In genomic region chr11:65235374-65235773, GRCm38 (mm10) we compare ENCODE assay signal across 22 mouse cellular contexts. TPM values are rescaled to one million over a fixed set of nuclear protein-coding genes. Genes with fewer than 3 reads are reported as not detected.
DNase-seq lines count a peak whose midpoint lies in the region; ATAC-seq and TF ChIP-seq lines count a peak whose summit lies in the region.
"Had no signal": no experiment of that assay in that cellular context is flagged by ENCODE, and none has a peak within 500 bp of the region (broad histone marks: within the 10 kb centered on the region; RNA-seq: fewer than 3 reads in every experiment).

No protein-coding gene starts in this region.

- H3K4me2 ChIP-seq in heart, embryonic 14.5 days (ENCODE audit: low read length), result peak overlapping the region; percentile 17; the same call in 1 of the 2 replicates
- H3K4me2 ChIP-seq in midbrain, embryonic 14.5 days (ENCODE audit: low read length), result no peak overlapping the region
- H3K4me2 ChIP-seq in midbrain, postnatal 0 days (ENCODE audit: low read depth, low read length, poor library complexity, severe bottlenecking), result no peak overlapping the region
- no peak overlapping the region for H3K4me2 ChIP-seq in heart, postnatal 0 days (ENCODE audit: low read depth, low read length)
- H3K4me2 ChIP-seq: embryonic facial prominence, embryonic 12.5 days; forebrain, embryonic 15.5 days; hindbrain, embryonic 12.5 days had no signal

- H3K9ac ChIP-seq in heart, embryonic 14.5 days (ENCODE audit: low read length), result peak overlapping the region; percentile 56
- no peak overlapping the region for H3K9ac ChIP-seq in midbrain, embryonic 14.5 days (replicated peaks; ENCODE audit: low read length)
- H3K9ac ChIP-seq in midbrain, postnatal 0 days (replicated peaks; ENCODE audit: low read length, poor library complexity, severe bottlenecking), result no peak overlapping the region
- no peak overlapping the region for H3K9ac ChIP-seq in heart, postnatal 0 days (replicated peaks; ENCODE audit: low read depth, low read length)
- H3K9ac ChIP-seq: embryonic facial prominence, embryonic 12.5 days; forebrain, embryonic 15.5 days; hindbrain, embryonic 12.5 days had no signal

- no peak for TF ChIP-seq CTCF in midbrain, postnatal 0 days (IDR thresholded peaks at IDR 0.05)
- TF ChIP-seq CTCF in heart, postnatal 0 days (IDR thresholded peaks at IDR 0.05; ENCODE audit: low read depth), result no peak

- intact Hi-C loops in heart, postnatal 10 days (cut with DNase I), result no loop called here
- intact Hi-C loops in heart, postnatal 25 days (cut with DNase I), result no loop called here
- intact Hi-C loops in left cerebral cortex, postnatal 4 days (cut with DNase I), result no loop called here

- H3K4me1 ChIP-seq in heart, embryonic 10.5 days, result peaks cover 36% of the 10 kb centered on the region
- H3K4me1 ChIP-seq in heart, embryonic 14.5 days (ENCODE audit: control insufficient read depth in 2 of 2, insufficient read depth in 2 of 2, low read length in 2 of 2), result peaks cover 20 to 57% of the 10 kb centered on the region in 2 experiments
- H3K4me1 ChIP-seq in midbrain, embryonic 14.5 days (ENCODE audit: control insufficient read depth, insufficient read depth, low read length), result 0 out of 2 replicates have a peak, but pooled peaks cover 4% of the 10 kb centered on the region
- peaks cover 3% of the 10 kb centered on the region; the same call in 1 of the 2 replicates for H3K4me1 ChIP-seq in midbrain, postnatal 0 days (ENCODE audit: insufficient read depth, low read length)
- peaks cover 31% of the 10 kb centered on the region for H3K4me1 ChIP-seq in heart, postnatal 0 days (ENCODE audit: control insufficient read depth, insufficient read depth)
- H3K4me1 ChIP-seq: embryonic facial prominence, embryonic 12.5 days; forebrain, embryonic 15.5 days had no signal

- H3K27ac ChIP-seq in heart, embryonic 10.5 days, result peak overlapping the region; percentile 67; the same call in 1 of the 2 replicates
- H3K27ac ChIP-seq in heart, embryonic 14.5 days (replicated peaks in 1 of 2; ENCODE audit: control insufficient read depth in 1 of 2, insufficient read depth in 1 of 2, low read depth in 2 of 2, low read length in 2 of 2), result peak overlapping the region; percentile 82 to 84
- no peak overlapping the region for H3K27ac ChIP-seq in midbrain, embryonic 14.5 days (replicated peaks; ENCODE audit: low read depth, low read length)
- no peak overlapping the region for H3K27ac ChIP-seq in midbrain, postnatal 0 days (ENCODE audit: low read depth, low read length)
- H3K27ac ChIP-seq in heart, postnatal 0 days (ENCODE audit: low read depth), result peak overlapping the region; percentile 83
- H3K27ac ChIP-seq: embryonic facial prominence, embryonic 12.5 days; forebrain, embryonic 15.5 days; hindbrain, embryonic 12.5 days had no signal

- H3K36me3 ChIP-seq in heart, embryonic 10.5 days, result peaks cover 25% of the 10 kb centered on the region; the same call in 1 of the 2 replicates
- H3K36me3 ChIP-seq in heart, embryonic 14.5 days (ENCODE audit: control insufficient read depth, insufficient read depth, low read length), result peaks cover 39% of the 10 kb centered on the region
- no peaks in the 10 kb centered on the region for H3K36me3 ChIP-seq in midbrain, embryonic 14.5 days (ENCODE audit: control insufficient read depth, insufficient read depth, low read length)
- no peaks in the 10 kb centered on the region for H3K36me3 ChIP-seq in midbrain, postnatal 0 days (ENCODE audit: insufficient read depth, low read length)
- H3K36me3 ChIP-seq in heart, postnatal 0 days (replicated peaks; ENCODE audit: control insufficient read depth, insufficient read depth, low read length), result peaks cover 18% of the 10 kb centered on the region; the same call in 1 of the 2 replicates
- H3K36me3 ChIP-seq: embryonic facial prominence, embryonic 12.5 days; forebrain, embryonic 15.5 days; hindbrain, embryonic 12.5 days had no signal

- no peaks in the 10 kb centered on the region for H3K9me3 ChIP-seq in heart, embryonic 10.5 days
- H3K9me3 ChIP-seq in heart, embryonic 14.5 days (ENCODE audit: control insufficient read depth, low read length), result no peaks in the 10 kb centered on the region
- no peaks in the 10 kb centered on the region for H3K9me3 ChIP-seq in midbrain, embryonic 14.5 days (ENCODE audit: control insufficient read depth, low read length)
- H3K9me3 ChIP-seq in midbrain, postnatal 0 days (ENCODE audit: low read length), result no peaks in the 10 kb centered on the region
- H3K9me3 ChIP-seq in heart, postnatal 0 days (replicated peaks; ENCODE audit: control insufficient read depth, low read length), result no peaks in the 10 kb centered on the region
- H3K9me3 ChIP-seq: embryonic facial prominence, embryonic 12.5 days; forebrain, embryonic 15.5 days; hindbrain, embryonic 12.5 days had no signal

- 29% methylated on average over 2 of the region's 2 CpGs for WGBS in heart, embryonic 10.5 days
- 18% methylated on average over 2 of the region's 2 CpGs for WGBS in heart, embryonic 14.5 days
- WGBS in midbrain, embryonic 14.5 days, result 15% methylated on average over 2 of the region's 2 CpGs
- WGBS in midbrain, postnatal 0 days, result 24% methylated on average over 2 of the region's 2 CpGs
- 9% methylated on average over 2 of the region's 2 CpGs for WGBS in heart, postnatal 0 days

- no peaks in the 10 kb centered on the region for H3K27me3 ChIP-seq in heart, embryonic 10.5 days (ENCODE audit: insufficient read depth, poor library complexity, severe bottlenecking)
- H3K27me3 ChIP-seq in heart, embryonic 14.5 days (ENCODE audit: control insufficient read depth, insufficient read depth, low read length), result no peaks in the 10 kb centered on the region
- no peaks in the 10 kb centered on the region for H3K27me3 ChIP-seq in midbrain, embryonic 14.5 days (ENCODE audit: control insufficient read depth, insufficient read depth, low read length)
- no peaks in the 10 kb centered on the region for H3K27me3 ChIP-seq in midbrain, postnatal 0 days (ENCODE audit: insufficient read depth, low read length)
- no peaks in the 10 kb centered on the region for H3K27me3 ChIP-seq in heart, postnatal 0 days (ENCODE audit: control insufficient read depth, insufficient read depth, low read length)
- H3K27me3 ChIP-seq: embryonic facial prominence, embryonic 12.5 days; forebrain, embryonic 15.5 days; hindbrain, embryonic 12.5 days had no signal

- DNase-seq in heart, embryonic 10.5 days (ENCODE audit: low spot score), result no peak
- no peak for DNase-seq in heart, postnatal 10 days
- DNase-seq in heart, postnatal 25 days (ENCODE audit: low spot score), result no peak
- DNase-seq in midbrain, embryonic 14.5 days, result peak; percentile 55
- DNase-seq in midbrain, postnatal 0 days (ENCODE audit: low spot score), result no peak
- DNase-seq in heart, postnatal 0 days (ENCODE audit: low spot score), result peak; percentile 61
- DNase-seq in left cerebral cortex, postnatal 4 days, result no peak
- DNase-seq: adrenal gland, adult 8-10 months; adrenal gland, postnatal 36 days; cerebellum, adult 11-12 months; cerebellum, adult 9-10 months; cerebellum, postnatal 25 days; gastrocnemius, postnatal 25 days; kidney, adult 8-10 months had no signal

- 0 out of 2 replicates have a peak, but pooled peaks have one; percentile 39 for TF ChIP-seq EP300 in heart, postnatal 0 days (IDR thresholded peaks at IDR 0.05; ENCODE audit: low read depth)

- peak; percentile 51; the same call in 1 of the 2 replicates for ATAC-seq in heart, embryonic 14.5 days (ENCODE audit: insufficient number of reproducible peaks, insufficient read depth, low FRiP score, low read depth)
- ATAC-seq in midbrain, embryonic 14.5 days (ENCODE audit: low FRiP score, low TSS enrichment), result no peak
- no peak for ATAC-seq in midbrain, postnatal 0 days (ENCODE audit: low FRiP score)
- ATAC-seq in heart, postnatal 0 days (ENCODE audit: insufficient read depth, low read depth), result no peak; the same call in 1 of the 2 replicates
- ATAC-seq: forebrain, embryonic 15.5 days; hindbrain, embryonic 16.5 days; inflammation-experienced regulatory T-cells, adult 6 months; intestine, postnatal 0 days had no signal

- H3K4me3 ChIP-seq in heart, embryonic 10.5 days, result no peak overlapping the region
- no peak overlapping the region for H3K4me3 ChIP-seq in heart, embryonic 14.5 days (ENCODE audit: control insufficient read depth in 1 of 2, insufficient read depth in 1 of 2, low read depth in 1 of 2, low read length in 2 of 2)
- H3K4me3 ChIP-seq in midbrain, embryonic 14.5 days (replicated peaks; ENCODE audit: low read depth, low read length), result no peak overlapping the region
- no peak overlapping the region for H3K4me3 ChIP-seq in midbrain, postnatal 0 days (ENCODE audit: low read depth, low read length)
- H3K4me3 ChIP-seq in heart, postnatal 0 days (ENCODE audit: low read depth, low read length), result no peak overlapping the region
- H3K4me3 ChIP-seq: embryonic facial prominence, embryonic 12.5 days; forebrain, embryonic 15.5 days; hindbrain, embryonic 12.5 days had no signal

RNA-seq across cellular contexts. Expression of gene Myocd, which starts 34.4 kb away (rescaled TPM):
- polyA plus RNA-seq in heart, embryonic 10.5 days (2016; fragmentation: Nextera tagmentation; extraction: Ambion mirVana), result 53.2 and 73.8 TPM in 2 replicates
- total RNA-seq in heart, postnatal 10 days (2021), result 100 to 1,000 TPM; 115 to 122 TPM
- polyA plus RNA-seq in heart, embryonic 14.5 days (2014; fragmentation: Nextera tagmentation; extraction: Ambion mirVana), result 68.7 and 69.8 TPM in 2 replicates
- 100 to 1,000 TPM in 1 of 2 experiments, 10 to 100 TPM in 1; 85.7 to 101 TPM for total RNA-seq in heart, postnatal 25 days (2021)
- 0.05 and 0.11 TPM in 2 replicates for polyA plus RNA-seq in midbrain, embryonic 14.5 days (2014; fragmentation: Nextera tagmentation; extraction: Ambion mirVana)
- 0.11 and 0.33 TPM in 2 replicates for total RNA-seq in midbrain, postnatal 0 days (2014; rRNA removed)
- polyA plus RNA-seq in midbrain, postnatal 0 days (2015; fragmentation: Nextera tagmentation; extraction: Ambion mirVana), result 0.17 and 0.20 TPM in 2 replicates
- total RNA-seq in heart, postnatal 0 days (2014; rRNA removed; ENCODE audit: low replicate concordance), result 92.4 and 129 TPM in 2 replicates
- 55.9 and 56.4 TPM in 2 replicates for polyA plus RNA-seq in heart, postnatal 0 days (2015; fragmentation: Nextera tagmentation; extraction: Ambion mirVana)
- total RNA-seq in left cerebral cortex, postnatal 4 days (2021), result 1 to 10 TPM in 1 of 2 experiments, under 1 TPM in 1; 0.38 to 1.0 TPM
- total RNA-seq: granulocyte monocyte progenitor cell, adult 5-6 weeks had no signal

Comparison
In these comparisons a context has a peak if more than half of its experiments do, and no peak if none do; other contexts are left out.
1. DNase-seq: peak in midbrain, embryonic 14.5 days (single experiment) and heart, postnatal 0 days (single experiment); none in heart, embryonic 10.5 days (single experiment), heart, postnatal 10 days (0 of 2), heart, postnatal 25 days (single experiment), midbrain, postnatal 0 days (single experiment) and left cerebral cortex, postnatal 4 days (single experiment).
2. H3K27ac ChIP-seq: peak in heart, embryonic 10.5 days (single experiment), heart, embryonic 14.5 days (2 of 2) and heart, postnatal 0 days (single experiment); none in midbrain, embryonic 14.5 days (single experiment) and midbrain, postnatal 0 days (single experiment).
3. RNA of gene Myocd, which starts 34.4 kb away (total RNA-seq): 92.4 to 129 TPM in heart, postnatal 0 days, 115 to 122 TPM in heart, postnatal 10 days and 85.7 to 101 TPM in heart, postnatal 25 days; 0.38 to 1.0 TPM in left cerebral cortex, postnatal 4 days and 0.11 to 0.33 TPM in midbrain, postnatal 0 days; every median in the first group is over 10 times any median in the second.